ENCODE assay signal across 8 mouse cellular contexts in genomic region chr12:108333481-108333882, GRCm38 (mm10). TPM values are rescaled to one million over a fixed set of nuclear protein-coding genes. Genes with fewer than 3 reads are reported as not detected.
DNase-seq lines count a peak whose midpoint lies in the region; ATAC-seq and TF ChIP-seq lines count a peak whose summit lies in the region.

No protein-coding gene starts in this region.

- H3K4me2 ChIP-seq in kidney, postnatal 0 days (ENCODE audit: low read length): peak overlapping the region; percentile 100
- peak overlapping the region; percentile 99 for H3K4me2 ChIP-seq in embryonic facial prominence, embryonic 13.5 days
- H3K4me2 ChIP-seq in hindbrain, embryonic 16.5 days (ENCODE audit: low read length): peak overlapping the region; percentile 99

- peak; percentile 50 for DNase-seq in kidney, postnatal 0 days (ENCODE audit: low spot score)
- DNase-seq in kidney, postnatal 14 days: no peak
- DNase-seq in cerebellum, postnatal 25 days: no peak
- no peak for DNase-seq in cerebellum, postnatal 10 days
- DNase-seq in adrenal gland, adult (ENCODE audit: inconsistent age in 2 of 2, low spot score in 1 of 2): no peak

- H3K36me3 ChIP-seq in kidney, postnatal 0 days (ENCODE audit: insufficient read depth, low read length): no peaks in the 10 kb centered on the region
- H3K36me3 ChIP-seq in embryonic facial prominence, embryonic 13.5 days: no peaks in the 10 kb centered on the region
- H3K36me3 ChIP-seq in hindbrain, embryonic 16.5 days (ENCODE audit: control insufficient read depth, insufficient read depth, low read length): no peaks in the 10 kb centered on the region
- H3K36me3 ChIP-seq in megakaryocyte, embryonic 14.5 days (replicated peaks; ENCODE audit: low read length): no peaks in the 10 kb centered on the region

- H3K27ac ChIP-seq in kidney, postnatal 0 days: peak overlapping the region; percentile 43; the same call in 1 of the 2 replicates
- no peak overlapping the region; the same call in 1 of the 2 replicates for H3K27ac ChIP-seq in embryonic facial prominence, embryonic 13.5 days
- peak overlapping the region; percentile 60; the same call in 1 of the 2 replicates for H3K27ac ChIP-seq in hindbrain, embryonic 16.5 days (ENCODE audit: low read depth, low read length)

- TF ChIP-seq CTCF in kidney, postnatal 0 days (IDR thresholded peaks at IDR 0.05; ENCODE audit: low read depth): no peak

- no peaks in the 10 kb centered on the region for H3K9me3 ChIP-seq in kidney, postnatal 0 days (replicated peaks; ENCODE audit: low read length)
- no peaks in the 10 kb centered on the region for H3K9me3 ChIP-seq in embryonic facial prominence, embryonic 13.5 days
- H3K9me3 ChIP-seq in hindbrain, embryonic 16.5 days (ENCODE audit: control insufficient read depth, low read length): no peaks in the 10 kb centered on the region
- 0 out of 2 replicates have a peak, but pooled peaks cover 3% of the 10 kb centered on the region for H3K9me3 ChIP-seq in megakaryocyte, embryonic 14.5 days

- H3K27me3 ChIP-seq in kidney, postnatal 0 days (ENCODE audit: insufficient read depth, low read length): peaks cover 10% of the 10 kb centered on the region
- peaks cover 64% of the 10 kb centered on the region for H3K27me3 ChIP-seq in embryonic facial prominence, embryonic 13.5 days
- H3K27me3 ChIP-seq in hindbrain, embryonic 16.5 days (replicated peaks; ENCODE audit: control insufficient read depth, insufficient read depth, low read length): 0 out of 2 replicates have a peak, but pooled peaks cover 5% of the 10 kb centered on the region
- H3K27me3 ChIP-seq in megakaryocyte, embryonic 14.5 days (replicated peaks): peaks cover 92% of the 10 kb centered on the region

- WGBS in kidney, postnatal 0 days: under 1% methylated on average over 22 of the region's 22 CpGs
- 2% methylated on average over 22 of the region's 22 CpGs for WGBS in embryonic facial prominence, embryonic 13.5 days
- 2% methylated on average over 22 of the region's 22 CpGs for WGBS in hindbrain, embryonic 16.5 days

- peak overlapping the region; percentile 63 for H3K4me3 ChIP-seq in kidney, postnatal 0 days (replicated peaks; ENCODE audit: low read depth, low read length)
- H3K4me3 ChIP-seq in embryonic facial prominence, embryonic 13.5 days: peak overlapping the region; percentile 68
- H3K4me3 ChIP-seq in hindbrain, embryonic 16.5 days (ENCODE audit: low read length): peak overlapping the region; percentile 80
- peak overlapping the region; percentile 92 for H3K4me3 ChIP-seq in megakaryocyte, embryonic 14.5 days (replicated peaks)

- H3K9ac ChIP-seq in kidney, postnatal 0 days (ENCODE audit: low read depth, low read length): no peak overlapping the region
- peak overlapping the region; percentile 38; the same call in 1 of the 2 replicates for H3K9ac ChIP-seq in embryonic facial prominence, embryonic 13.5 days
- peak overlapping the region; percentile 12 for H3K9ac ChIP-seq in hindbrain, embryonic 16.5 days (ENCODE audit: low read depth, low read length)

- 0 out of 2 replicates have a peak, but pooled peaks cover 8% of the 10 kb centered on the region for H3K4me1 ChIP-seq in kidney, postnatal 0 days (replicated peaks; ENCODE audit: insufficient read depth, low read length)
- H3K4me1 ChIP-seq in embryonic facial prominence, embryonic 13.5 days: peaks cover 18% of the 10 kb centered on the region
- peaks cover 17% of the 10 kb centered on the region for H3K4me1 ChIP-seq in hindbrain, embryonic 16.5 days (ENCODE audit: control insufficient read depth, insufficient read depth, low read depth, low read length)
- H3K4me1 ChIP-seq in megakaryocyte, embryonic 14.5 days: peaks cover 22% of the 10 kb centered on the region

- ATAC-seq in kidney, postnatal 0 days (replicated peaks; ENCODE audit: low FRiP score, low read depth): peak; percentile 5; the same call in 1 of the 2 replicates
- peak; percentile 13; the same call in 1 of the 2 replicates for ATAC-seq in embryonic facial prominence, embryonic 13.5 days (ENCODE audit: insufficient number of reproducible peaks, insufficient read depth, low FRiP score, low TSS enrichment, low read depth)
- ATAC-seq in hindbrain, embryonic 16.5 days: peak; percentile 18

RNA-seq across cellular contexts. Expression of gene Cyp46a1, which starts 0.7 kb away (rescaled TPM):
- polyA plus RNA-seq in kidney, postnatal 0 days (2015; fragmentation: Nextera tagmentation; extraction: Ambion mirVana): 5.2 and 5.9 TPM in 2 replicates
- 8.0 and 9.1 TPM in 2 replicates for polyA plus RNA-seq in embryonic facial prominence, embryonic 13.5 days (2015; fragmentation: Nextera tagmentation; extraction: Ambion mirVana)
- polyA plus RNA-seq in hindbrain, embryonic 16.5 days (2015; fragmentation: Nextera tagmentation; extraction: Ambion mirVana): 38.3 and 40.1 TPM in 2 replicates
- polyA plus RNA-seq in megakaryocyte, embryonic 14.5 days (2012; ENCODE audit: insufficient read depth, low replicate concordance): 0.34 TPM in 1 of 2 replicates, not detected in the other

RNA-seq across cellular contexts. Expression of gene Hhipl1, which starts 27.4 kb away (rescaled TPM):
- 0.37 and 0.43 TPM in 2 replicates for polyA plus RNA-seq in kidney, postnatal 0 days (2015; fragmentation: Nextera tagmentation; extraction: Ambion mirVana)
- 0.44 and 0.69 TPM in 2 replicates for polyA plus RNA-seq in embryonic facial prominence, embryonic 13.5 days (2015; fragmentation: Nextera tagmentation; extraction: Ambion mirVana)
- polyA plus RNA-seq in hindbrain, embryonic 16.5 days (2015; fragmentation: Nextera tagmentation; extraction: Ambion mirVana): 2.6 and 2.9 TPM in 2 replicates
- not detected in 2 replicates for polyA plus RNA-seq in megakaryocyte, embryonic 14.5 days (2012; ENCODE audit: insufficient read depth, low replicate concordance)

RNA-seq across cellular contexts. Expression of gene Eml1, which starts 37.3 kb away (rescaled TPM):
- 39.0 and 42.0 TPM in 2 replicates for polyA plus RNA-seq in kidney, postnatal 0 days (2015; fragmentation: Nextera tagmentation; extraction: Ambion mirVana)
- polyA plus RNA-seq in embryonic facial prominence, embryonic 13.5 days (2015; fragmentation: Nextera tagmentation; extraction: Ambion mirVana): 45.3 and 46.3 TPM in 2 replicates
- 59.3 and 62.3 TPM in 2 replicates for polyA plus RNA-seq in hindbrain, embryonic 16.5 days (2015; fragmentation: Nextera tagmentation; extraction: Ambion mirVana)
- polyA plus RNA-seq in megakaryocyte, embryonic 14.5 days (2012; ENCODE audit: insufficient read depth, low replicate concordance): not detected in 2 replicates

RNA-seq across cellular contexts. Expression of gene Ccdc85c, which starts 58.3 kb away (rescaled TPM):
- 7.2 and 7.7 TPM in 2 replicates for polyA plus RNA-seq in kidney, postnatal 0 days (2015; fragmentation: Nextera tagmentation; extraction: Ambion mirVana)
- polyA plus RNA-seq in embryonic facial prominence, embryonic 13.5 days (2015; fragmentation: Nextera tagmentation; extraction: Ambion mirVana): 6.3 and 6.6 TPM in 2 replicates
- polyA plus RNA-seq in hindbrain, embryonic 16.5 days (2015; fragmentation: Nextera tagmentation; extraction: Ambion mirVana): 7.5 and 10.2 TPM in 2 replicates
- 1.5 and 13.9 TPM in 2 replicates for polyA plus RNA-seq in megakaryocyte, embryonic 14.5 days (2012; ENCODE audit: insufficient read depth, low replicate concordance)

Comparison
In these comparisons a context has a peak if more than half of its experiments do, and no peak if none do; other contexts are left out.
1. RNA of gene Eml1, which starts 37.3 kb away (polyA plus RNA-seq): 59.3 to 62.3 TPM in hindbrain, embryonic 16.5 days, 45.3 to 46.3 TPM in embryonic facial prominence, embryonic 13.5 days and 39.0 to 42.0 TPM in kidney, postnatal 0 days; not detected in megakaryocyte, embryonic 14.5 days; every median in the first group is over 10 times any median in the second.
2. Peak in every context shown above with its lines, with median percentiles within 50 percentile points of each other: ATAC-seq, H3K4me2 ChIP-seq and H3K4me3 ChIP-seq.